Mouse (Mus musculus) adrenal gland, postnatal 36 days (tissue): Measurements from ENCODE around the gene Gm13697. TPM values are rescaled to one million over a fixed set of nuclear protein-coding genes. Genes with fewer than 3 reads are reported as not detected.

Source experiments
- DNase-seq, 2 experiments: peaks; one replicate each; pipeline ENCODE4 v3.0.0; 2021; ENCODE audit warnings: mixed read lengths in 1 of 2
- total RNA-seq, 2 experiments: library from RNA; stranded (reverse); gene quantifications; 2 replicates each; pipeline ENCODE4 v1.2.3; 2021

Gene Gm13697
- total RNA-seq, 2 experiments from 2014 or later: 1.5 to 1.7 TPM

- no peak for DNase-seq
Measured at GRCm38 (mm10) chr2:84035997-84036396, 51.5 kb downstream of the Gm13697 start.

Other genes with a start within 250 kb of the Gm13697 start
- gene Fam171b, start 172.1 kb upstream of the Gm13697 start, total RNA-seq: 1 to 10 TPM; 3.8 to 4.0 TPM
- not detected for gene Zswim2, start 43.5 kb upstream of the Gm13697 start, total RNA-seq
- gene Gm13698, start 29.1 kb upstream of the Gm13697 start, total RNA-seq: 1 to 10 TPM; 1.5 to 1.7 TPM
- gene Gm13693, start 23.2 kb upstream of the Gm13697 start, total RNA-seq: 1 to 10 TPM; 1.5 to 1.7 TPM
- not detected for gene Gm13695, start 17.4 kb upstream of the Gm13697 start, total RNA-seq
- 1 to 10 TPM; 1.5 to 1.7 TPM for gene Gm13696, start 11.6 kb upstream of the Gm13697 start, total RNA-seq
- gene Gm13694, start 5.8 kb upstream of the Gm13697 start, total RNA-seq: 1 to 10 TPM; 1.5 to 1.7 TPM
- gene Gm13691, start 5.8 kb downstream of the Gm13697 start, total RNA-seq: 1 to 10 TPM; 1.5 to 1.7 TPM